Mouse (Mus musculus) layer of hippocampus, adult 18-20 months (tissue): ENCODE measurements around the gene Pspn. TPM values are rescaled to one million over a fixed set of nuclear protein-coding genes. Genes with fewer than 3 reads are reported as not detected.

Experiments used
- DNase-seq, 2 experiments: peaks; one replicate each; pipeline ENCODE4 v3.0.0; 2022; ENCODE audit warnings: low spot score in 2 of 2
- long read RNA-seq: library from polyadenylated mRNA; stranded (forward); transcript quantifications from one replicate; pipeline ENCODE4 v2.0.0, GENCODE M21; 2021
- total RNA-seq, 2 experiments: library from RNA; stranded (reverse); gene quantifications; 2 replicates each; pipeline ENCODE4 v1.2.3; 2021

The Pspn gene
- not detected for total RNA-seq
- long read RNA-seq: 0 reads

- no peak for DNase-seq
These were observed at the start of gene Pspn for GRCm38 (mm10) chr17:56999968-57000609. TSS of gene Pspn (minus strand) at chr17:57000018.

DNA sequence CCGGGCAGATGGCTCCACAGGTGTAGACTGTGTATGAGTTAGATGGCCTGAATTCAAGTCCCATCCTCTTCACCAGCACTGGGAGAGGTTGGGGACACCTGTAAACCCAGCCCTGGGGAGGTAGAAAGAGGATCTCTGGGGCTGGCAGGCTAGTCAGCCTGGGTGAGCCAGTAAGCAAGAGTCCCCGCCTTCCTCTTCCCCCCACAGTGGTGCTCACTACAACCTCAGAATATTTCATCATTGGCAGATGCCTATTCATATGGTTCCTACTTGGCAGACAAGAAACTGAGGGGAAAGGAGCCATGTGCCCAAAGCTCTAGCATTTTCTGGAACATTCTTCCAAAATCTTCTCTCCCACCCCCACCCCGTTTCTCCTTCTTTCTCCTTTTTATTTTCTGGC lies 49.0 kb upstream of the Pspn start:
- no peak for DNase-seq

DNA sequence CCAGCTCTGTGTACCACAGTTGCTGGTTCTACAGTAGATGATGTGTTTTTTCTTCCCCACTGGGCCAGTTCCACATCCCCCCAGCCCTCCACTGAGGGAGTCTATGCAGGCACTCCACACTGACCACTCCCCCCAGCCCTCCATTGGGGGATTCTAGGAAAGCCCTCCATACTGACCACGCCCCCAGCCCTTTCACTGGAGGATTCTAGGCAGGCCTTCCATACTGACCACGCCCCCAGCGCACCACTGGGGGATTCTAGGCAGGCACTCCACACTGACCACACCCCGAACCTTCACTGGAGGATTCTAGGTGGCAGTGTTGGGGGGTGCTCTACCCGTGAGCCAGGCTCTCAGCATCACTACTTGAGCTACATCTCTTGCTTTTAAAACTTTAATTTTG lies 47.6 kb upstream of the Pspn start:
- no peak for DNase-seq

DNA sequence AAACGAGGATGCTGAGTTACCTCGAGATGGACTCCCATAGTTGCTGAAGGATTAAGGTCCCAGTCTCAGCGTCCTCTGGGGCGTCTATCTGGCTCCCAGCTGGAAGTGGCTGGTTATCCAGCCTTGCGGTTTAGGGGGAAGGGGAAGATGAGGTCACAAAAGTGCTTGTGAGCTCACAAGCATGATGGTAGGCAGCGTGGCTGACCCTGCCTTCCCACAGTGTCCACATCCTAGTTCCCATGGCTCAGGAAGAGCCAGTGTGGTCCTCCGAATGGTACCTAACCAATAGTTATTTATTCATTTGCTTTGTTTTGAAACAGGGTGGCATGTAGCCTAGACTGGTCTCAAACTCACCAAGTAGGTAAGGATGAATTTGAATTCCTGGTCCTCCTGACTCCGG lies 41.7 kb upstream of the Pspn start, which contains the start of gene Slc25a41:
TSS of gene Slc25a41 (minus strand) at position 101 of the 400 bp plus-strand sequence.
- DNase-seq: no peak

- DNase-seq: no peak
These were observed 39.2 kb upstream of the Pspn start for GRCm38 (mm10) chr17:57038978-57039377.

- DNase-seq: no peak
These were observed 33.0 kb upstream of the Pspn start for GRCm38 (mm10) chr17:57032854-57033253.

GRCm38 (mm10) chr17:57031661-57032420 lies 32.0 kb upstream of the Pspn start:
- DNase-seq: peak; percentile 100

- DNase-seq: no peak
These were observed 31.3 kb upstream of the Pspn start, which contains the start of gene Khsrp for GRCm38 (mm10) chr17:57030931-57031660. TSS of gene Khsrp (minus strand) at chr17:57031522.

DNA sequence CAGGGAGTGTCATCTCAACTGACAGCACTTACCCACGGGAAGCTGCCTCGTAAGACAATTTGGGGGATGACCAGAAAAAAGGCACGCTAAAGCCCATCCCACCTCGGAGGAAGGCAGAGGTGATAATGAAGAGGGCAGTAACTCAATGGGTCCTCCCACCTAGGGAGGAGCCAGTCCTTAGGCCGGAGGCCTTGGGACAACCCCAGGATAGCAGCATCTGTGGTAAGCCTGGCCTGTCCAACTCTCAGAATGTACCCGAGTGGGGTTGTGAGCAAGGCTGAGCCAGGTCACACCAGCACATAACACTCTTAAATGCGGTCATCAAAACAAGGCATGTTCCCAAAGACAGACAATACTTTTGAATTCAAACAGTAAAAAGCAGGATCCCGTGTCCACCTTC lies 29.9 kb upstream of the Pspn start:
- no peak for DNase-seq

DNA sequence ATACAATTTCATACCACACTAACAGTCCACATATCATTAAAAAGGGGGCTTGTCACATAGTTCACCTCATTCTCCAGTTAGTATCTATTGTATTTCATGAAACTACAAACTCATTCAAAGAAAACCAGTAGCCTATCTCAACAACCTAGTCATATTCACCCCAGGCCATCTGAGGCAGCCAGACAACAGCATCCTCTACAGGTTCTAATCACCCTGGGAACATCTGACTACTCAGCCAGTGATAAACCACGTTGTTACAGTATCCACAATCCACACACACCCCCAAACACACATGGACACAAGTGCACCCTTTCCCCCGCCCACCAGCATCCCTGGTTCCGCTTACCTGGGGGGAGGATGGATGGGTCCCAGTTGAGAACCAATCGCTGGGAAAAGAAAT lies 27.7 kb upstream of the Pspn start:
- no peak for DNase-seq

DNA sequence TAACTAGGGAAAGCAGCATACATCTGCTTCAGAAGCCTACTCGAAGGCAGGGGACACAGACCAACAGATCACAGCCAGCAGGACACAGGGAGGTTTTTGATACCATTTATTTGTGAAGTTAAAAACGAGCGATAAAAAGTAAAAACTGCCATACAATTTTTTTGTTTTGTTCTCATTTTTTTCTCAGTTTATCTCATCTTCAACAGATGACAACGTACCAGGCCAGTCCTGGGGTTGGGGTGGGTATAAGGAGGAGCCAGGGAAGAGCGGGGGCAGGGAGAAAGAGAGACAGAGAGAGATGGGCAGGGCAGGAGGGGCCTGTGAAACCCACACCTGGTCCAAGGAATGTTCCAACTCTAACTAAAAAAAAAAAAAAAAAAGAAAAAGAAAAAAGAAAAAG lies 21.1 kb upstream of the Pspn start:
- no peak for DNase-seq

DNA sequence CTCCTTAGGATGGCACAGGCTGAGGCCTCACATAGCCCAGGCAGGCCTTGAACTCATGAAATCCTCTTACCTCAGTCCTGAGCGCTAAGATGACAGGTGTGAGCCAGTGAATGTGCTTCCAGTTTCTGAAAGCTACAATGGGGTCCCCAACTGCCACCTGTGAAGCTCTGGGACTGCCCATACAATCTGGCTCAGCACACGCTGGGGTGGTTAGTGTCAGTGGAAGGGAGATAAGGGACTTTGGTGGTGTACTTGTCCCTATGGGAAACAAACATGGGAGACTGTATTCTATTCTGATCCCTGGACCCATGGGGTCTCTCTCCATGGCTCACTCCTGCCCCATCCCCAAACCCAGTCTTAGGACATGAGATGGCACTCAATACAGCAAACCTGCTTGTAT lies 19.9 kb upstream of the Pspn start:
- DNase-seq: no peak

GRCm38 (mm10) chr17:57012245-57012795 lies 12.5 kb upstream of the Pspn start:
- no peak for DNase-seq

DNA sequence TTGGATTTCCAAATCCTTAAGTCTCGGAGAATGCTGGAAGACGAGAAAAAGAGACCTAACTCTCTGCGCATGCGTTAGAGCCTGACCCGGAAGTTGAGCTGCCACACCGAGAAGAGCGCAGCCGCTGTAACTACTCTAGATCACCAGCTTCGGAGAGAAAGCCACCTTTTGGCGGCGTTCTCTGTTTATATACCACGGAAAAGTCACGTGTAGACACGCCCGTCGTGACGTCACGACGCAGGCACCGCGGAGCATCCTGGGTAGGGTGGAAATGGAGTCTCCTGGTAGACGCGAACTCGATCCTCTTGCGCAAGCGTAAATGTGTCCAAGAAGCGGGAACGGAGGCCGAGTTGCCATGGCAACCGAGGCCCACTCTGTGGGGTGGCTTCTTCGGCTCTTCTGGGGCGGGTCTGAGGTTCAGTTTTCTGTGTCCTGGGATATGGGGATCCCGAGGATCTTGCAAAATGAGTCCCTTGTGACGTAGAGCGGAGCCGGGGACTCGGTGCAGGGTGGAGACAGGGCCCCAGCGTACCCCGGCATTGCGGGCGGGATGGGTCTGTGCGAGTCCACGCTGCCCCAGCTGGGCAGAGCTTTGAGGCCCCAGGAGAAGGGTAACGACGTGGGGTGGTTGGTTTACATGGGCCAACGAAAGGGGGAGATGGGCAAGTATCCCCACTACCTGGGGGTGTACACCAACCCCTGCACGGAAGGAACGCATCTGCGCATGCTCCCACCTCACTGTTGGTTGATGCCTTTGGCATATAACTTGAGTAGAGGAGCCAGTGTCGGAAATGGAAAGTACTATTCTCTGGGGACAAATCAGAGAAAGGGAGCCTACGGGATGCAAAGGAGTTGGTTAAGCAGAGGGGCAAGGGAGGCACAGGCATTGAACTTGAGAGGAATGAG lies 11.7 kb upstream of the Pspn start, which contains the start of the genes Gtf2f1 and Gm17949:
TSS of gene Gtf2f1 (minus strand) at position 53 of the 906 bp plus-strand sequence.
TSS of gene Gm17949 (plus strand) at position 234 of the 906 bp plus-strand sequence.
- DNase-seq: peak; percentile 91 to 99

- DNase-seq: no peak
These were observed 11.1 kb upstream of the Pspn start for GRCm38 (mm10) chr17:57010911-57011235.

- no peak for DNase-seq
These were observed 7.5 kb upstream of the Pspn start for GRCm38 (mm10) chr17:57007137-57007905.

DNA sequence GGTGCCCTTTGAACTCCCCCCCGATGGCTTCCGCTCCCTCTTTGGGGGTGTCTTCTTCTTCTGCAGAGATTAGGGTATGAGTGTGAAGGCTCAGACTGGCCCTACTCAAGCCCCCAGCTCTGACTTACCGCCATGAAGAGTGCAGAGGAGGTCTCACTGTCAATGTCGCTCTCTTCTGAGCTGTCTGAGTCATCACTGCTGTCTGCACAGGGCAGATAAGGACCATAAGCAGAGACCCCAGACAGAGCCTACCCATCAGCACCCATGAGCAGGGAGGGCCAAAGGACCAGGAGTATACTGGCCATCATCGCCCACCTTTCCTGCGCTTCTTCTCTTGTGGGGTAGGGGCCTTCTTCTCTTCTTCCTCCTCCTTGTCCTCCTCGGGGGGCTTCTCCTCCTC lies 4.2 kb upstream of the Pspn start:
- DNase-seq: no peak

- no peak for DNase-seq
These were observed 1.4 kb upstream of the Pspn start for GRCm38 (mm10) chr17:57001228-57001627.

DNA sequence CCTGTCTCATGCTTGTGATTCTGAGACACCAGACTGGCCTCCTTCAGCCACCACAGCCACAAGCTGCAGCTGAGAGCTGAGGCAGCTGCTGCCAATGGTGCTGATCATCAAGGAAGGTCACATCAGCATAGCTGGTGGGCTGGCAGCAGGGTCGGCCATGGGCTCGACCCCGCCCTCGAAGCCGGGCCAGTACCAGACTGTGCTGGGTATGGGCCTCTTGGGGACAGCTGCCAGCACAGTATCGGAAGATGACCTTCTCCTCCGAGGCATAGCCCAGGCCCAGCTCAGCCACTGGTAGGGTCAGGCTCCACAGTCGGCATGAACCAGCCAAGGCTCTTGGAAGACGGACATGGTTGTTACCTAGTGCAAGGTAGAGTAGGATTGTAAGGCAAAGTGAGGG lies 404 bp downstream of the Pspn start:
- no peak for DNase-seq
